Mouse (Mus musculus) midbrain, embryonic 11.5 days (tissue): Measurements from ENCODE around the gene Ankrd23. TPM values are rescaled to one million over a fixed set of nuclear protein-coding genes. Genes with fewer than 3 reads are reported as not detected.

Source experiments
- ATAC-seq: fragments of 200-750 bp; cut with Nextera tagmentation; 2 replicates; pipeline ENCODE4 v1.8.0; 2017; ENCODE audit warnings: moderate TSS enrichment, moderate library complexity; ENCODE audit not compliant: low FRiP score
- DNase-seq: peaks from one replicate; pipeline ENCODE4 v3.0.0; 2015; ENCODE audit warnings: low spot score; ENCODE audit errors: missing footprints
- H3K27ac ChIP-seq: fragments of 300-500 bp; sonication (generic); 2 replicates; pipeline ENCODE4 v1.5.1; 2014; ENCODE audit warnings: low read depth, low read length
- H3K27me3 ChIP-seq: fragments of 300-500 bp; sonication (generic); 2 replicates; pipeline ENCODE4 v1.6.1; 2014; ENCODE audit warnings: mild to moderate bottlenecking, low read length, moderate library complexity, mixed read lengths; ENCODE audit not compliant: control insufficient read depth, insufficient read depth
- H3K36me3 ChIP-seq: fragments of 300-500 bp; sonication (generic); 2 replicates; pipeline ENCODE4 v1.6.1; 2014; ENCODE audit warnings: mild to moderate bottlenecking, low read length, moderate library complexity, mixed read lengths; ENCODE audit not compliant: control insufficient read depth, insufficient read depth
- H3K4me1 ChIP-seq: fragments of 300-500 bp; sonication (generic); 2 replicates; pipeline ENCODE4 v1.6.1; 2014; ENCODE audit warnings: low read length; ENCODE audit not compliant: control insufficient read depth, insufficient read depth
- H3K4me2 ChIP-seq: fragments of 300-500 bp; sonication (generic); 2 replicates; pipeline ENCODE4 v1.6.1; 2014; ENCODE audit warnings: mild to moderate bottlenecking, moderate library complexity
- H3K4me3 ChIP-seq: fragments of 300-500 bp; sonication (generic); 2 replicates; pipeline ENCODE4 v1.5.1; 2014; ENCODE audit warnings: low read depth, low read length
- H3K9ac ChIP-seq: fragments of 300-500 bp; sonication (generic); 2 replicates; pipeline ENCODE4 v1.6.1; 2014; ENCODE audit warnings: low read length
- H3K9me3 ChIP-seq: fragments of 300-500 bp; sonication (generic); 2 replicates; pipeline ENCODE4 v1.6.1; 2016; ENCODE audit warnings: low read length; ENCODE audit not compliant: control insufficient read depth
- WGBS: fragments of 180-500 bp; shearing (Covaris S2); extraction: QIAGEN DNeasy Blood & Tissue Kit; methylation state at CpG from one replicate; pipeline ENCODE4 v1.1.7; 2014; 5-methylcytosine and 5-hydroxymethylcytosine counted together
- polyA plus RNA-seq: library from polyadenylated mRNA; unstranded; fragments of >200 nt; fragmentation: Nextera tagmentation; extraction: Ambion mirVana; gene quantifications from 2 replicates; pipeline ENCODE4 v1.2.1, GENCODE M21; 2014

Ankrd23 gene
- polyA plus RNA-seq, 1 experiment from 2014 or later = 6.0 TPM

- Histone ChIP-seq H3K27ac (no peak overlapping the region), H3K36me3 (peaks cover 46% of the 10 kb centered on the region), H3K9me3 (no peaks in the 10 kb centered on the region), H3K9ac (no peak overlapping the region), H3K27me3 (no peaks in the 10 kb centered on the region), H3K4me2 (no peak overlapping the region), H3K4me1 (peaks cover 28% of the 10 kb centered on the region), H3K4me3 (no peak overlapping the region)
- no peak for ATAC-seq
- no peak for DNase-seq
- 79% methylated on average over 20 of the region's 20 CpGs for WGBS
Measured at GRCm38 (mm10) chr1:36550075-36550863, 13.6 kb upstream of the Ankrd23 start.

DNA sequence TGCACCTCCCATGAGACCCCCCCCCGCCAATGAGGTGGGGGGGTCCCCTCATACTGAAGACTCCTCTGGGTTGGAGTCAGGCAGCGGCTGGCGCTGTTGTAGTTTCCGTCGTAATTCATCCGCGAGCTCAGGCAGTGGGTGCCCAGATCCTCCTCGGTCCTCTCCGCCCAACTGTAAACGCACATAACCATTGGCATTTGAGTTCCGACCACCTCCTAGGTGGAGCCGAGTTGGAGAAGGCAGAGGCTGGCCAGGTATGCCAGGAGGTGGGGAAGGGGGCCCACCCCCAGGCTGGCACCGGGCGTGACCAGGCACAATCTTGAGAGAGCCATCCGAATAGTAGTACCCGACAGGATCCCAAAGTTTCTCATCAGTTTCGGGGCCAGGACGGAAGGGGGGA is 12.8 kb upstream of the Ankrd23 start:
- peaks cover 20% of the 10 kb centered on the region for H3K4me1 ChIP-seq
- no peaks in the 10 kb centered on the region for H3K27me3 ChIP-seq
- H3K27ac ChIP-seq = no peak overlapping the region
- DNase-seq (no peak), ATAC-seq (no peak)
- H3K4me2 ChIP-seq = no peak overlapping the region
- no peaks in the 10 kb centered on the region for H3K9me3 ChIP-seq
- H3K4me3 ChIP-seq = no peak overlapping the region
- WGBS = 88% methylated on average over 18 of the region's 18 CpGs
- no peak overlapping the region for H3K9ac ChIP-seq
- peaks cover 43% of the 10 kb centered on the region for H3K36me3 ChIP-seq

GRCm38 (mm10) chr1:36548771-36549170 is 12.1 kb upstream of the Ankrd23 start:
- H3K9me3 ChIP-seq = no peaks in the 10 kb centered on the region
- no peak overlapping the region for H3K4me3 ChIP-seq
- H3K27ac ChIP-seq = no peak overlapping the region
- WGBS = 58% methylated on average over 8 of the region's 8 CpGs
- no peaks in the 10 kb centered on the region for H3K27me3 ChIP-seq
- H3K36me3 ChIP-seq = peaks cover 40% of the 10 kb centered on the region
- H3K4me1 ChIP-seq = peaks cover 16% of the 10 kb centered on the region
- H3K4me2 ChIP-seq = no peak overlapping the region
- H3K9ac ChIP-seq = no peak overlapping the region
- ATAC-seq (no peak), DNase-seq (no peak)

GRCm38 (mm10) chr1:36547981-36548598 is 11.4 kb upstream of the Ankrd23 start:
- Histone ChIP-seq H3K4me1 (peaks cover 16% of the 10 kb centered on the region), H3K4me3 (no peak overlapping the region), H3K9ac (no peak overlapping the region; the same call in 1 of the 2 replicates), H3K4me2 (no peak overlapping the region), H3K27ac (peak overlapping the region; percentile 60; the same call in 1 of the 2 replicates), H3K9me3 (no peaks in the 10 kb centered on the region), H3K27me3 (no peaks in the 10 kb centered on the region), H3K36me3 (peaks cover 34% of the 10 kb centered on the region)
- ATAC-seq (no peak), DNase-seq (no peak)
- 47% methylated on average over 9 of the region's 9 CpGs for WGBS

DNA sequence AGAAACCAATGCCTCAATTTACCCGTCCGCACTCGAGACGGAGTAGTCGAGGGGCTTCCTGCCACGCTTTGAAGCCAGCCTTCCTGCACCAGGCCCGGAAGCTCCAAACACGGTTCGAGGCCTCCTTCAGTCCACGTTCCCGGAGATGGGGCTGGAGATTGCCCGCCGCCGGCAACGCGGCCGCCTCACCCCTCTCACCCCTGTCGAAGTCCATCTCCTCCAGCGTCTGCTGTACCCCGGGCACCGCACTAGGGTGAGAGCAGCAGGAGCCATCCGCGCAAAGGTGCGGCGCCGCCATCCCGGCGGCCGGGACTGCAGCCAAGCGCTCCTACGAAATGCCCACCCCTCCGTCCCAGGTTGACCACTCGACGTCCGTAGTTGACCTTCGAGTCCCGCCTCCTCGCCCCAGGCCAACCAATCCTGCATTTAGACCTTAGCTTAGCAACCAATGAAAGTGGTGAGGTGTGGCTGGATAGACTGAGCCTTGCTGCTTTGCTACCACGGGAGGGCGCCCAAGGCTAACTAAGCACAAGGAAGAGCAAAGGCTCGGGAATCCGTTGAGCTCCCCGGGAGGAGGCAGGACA is 10.3 kb upstream of the Ankrd23 start, which contains the start of gene Ankrd39:
Gene Ankrd39 (minus strand): TSS at position 558 of the 584 bp plus-strand sequence.
- no peaks in the 10 kb centered on the region for H3K9me3 ChIP-seq
- DNase-seq = peak; percentile 98
- under 1% methylated on average over 43 of the region's 43 CpGs for WGBS
- peak within 1 kb of the TSS; percentile 60 for H3K27ac ChIP-seq
- peak within 1 kb of the TSS; percentile 80 for H3K9ac ChIP-seq
- ATAC-seq = peak; percentile 99
- no peaks in the 10 kb centered on the region for H3K27me3 ChIP-seq
- H3K36me3 ChIP-seq = peaks cover 22% of the 10 kb centered on the region
- H3K4me2 ChIP-seq = peak within 1 kb of the TSS; percentile 68
- H3K4me1 ChIP-seq = peaks cover 16% of the 10 kb centered on the region
- H3K4me3 ChIP-seq = peak within 1 kb of the TSS; percentile 64

DNA sequence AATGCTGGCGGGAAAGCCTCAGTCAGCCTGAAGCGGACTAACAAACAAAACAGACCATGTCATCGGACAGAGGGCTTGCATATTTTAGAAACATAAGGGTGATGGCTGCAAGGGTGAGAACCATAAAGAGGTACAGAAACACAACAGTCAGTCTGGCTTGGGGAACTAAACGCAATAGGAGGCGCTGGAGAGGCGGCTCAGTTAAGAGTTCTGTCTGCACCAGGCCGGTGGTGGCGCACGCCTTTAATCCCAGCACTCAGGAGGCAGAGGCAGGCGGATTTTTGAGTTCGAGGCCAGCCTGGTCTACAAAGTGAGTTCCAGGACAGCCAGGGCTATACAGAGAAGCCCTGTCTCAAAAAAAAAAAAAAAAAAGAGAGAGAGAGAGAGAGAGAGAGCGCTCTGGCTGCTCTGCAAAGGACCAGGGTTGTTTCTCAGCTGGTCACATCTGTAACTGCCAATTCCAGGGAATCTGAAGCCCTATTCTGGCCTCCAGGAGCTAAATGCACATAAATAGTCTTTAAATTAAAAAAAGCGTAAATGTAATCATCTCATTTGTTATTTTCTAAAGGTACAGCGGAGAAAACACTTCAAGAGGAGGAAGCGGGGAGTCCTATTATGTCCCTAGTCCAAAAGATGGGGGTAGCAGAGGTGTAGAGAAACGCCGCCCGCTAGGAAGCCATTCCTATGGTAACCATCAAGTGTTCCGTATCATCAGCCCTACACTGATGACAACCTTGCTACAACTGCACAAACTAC is 9.3 kb upstream of the Ankrd23 start:
- Histone ChIP-seq H3K9ac (peak overlapping the region; percentile 80; the same call in 1 of the 2 replicates), H3K4me3 (peak overlapping the region; percentile 64), H3K27me3 (no peaks in the 10 kb centered on the region), H3K4me1 (peaks cover 16% of the 10 kb centered on the region), H3K9me3 (no peaks in the 10 kb centered on the region), H3K36me3 (peaks cover 18% of the 10 kb centered on the region), H3K27ac (no peak overlapping the region), H3K4me2 (peak overlapping the region; percentile 68)
- ATAC-seq (no peak), DNase-seq (peak; percentile 88)
- 69% methylated on average over 19 of the region's 19 CpGs for WGBS

DNA sequence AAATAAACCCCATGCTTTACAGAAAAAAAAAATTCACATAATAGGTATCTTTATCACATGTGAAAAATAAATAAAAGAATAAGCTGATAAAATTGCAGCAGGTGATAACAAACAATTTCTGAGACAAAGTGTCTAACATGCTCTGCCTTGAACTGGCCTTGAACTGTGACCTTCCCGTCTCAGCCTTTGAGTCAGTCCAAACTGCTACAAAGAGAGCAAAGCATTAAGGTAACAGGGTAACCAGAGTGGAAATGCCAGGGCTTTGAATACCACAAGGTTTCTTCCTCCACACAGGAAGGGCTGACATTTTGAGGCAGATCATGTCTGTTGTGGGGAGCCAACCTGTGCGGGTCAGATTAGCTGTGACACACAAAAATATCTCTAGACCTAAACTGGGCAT is 8.7 kb upstream of the Ankrd23 start:
- peaks cover 17% of the 10 kb centered on the region for H3K36me3 ChIP-seq
- H3K4me3 ChIP-seq = no peak overlapping the region
- no peaks in the 10 kb centered on the region for H3K9me3 ChIP-seq
- no peaks in the 10 kb centered on the region for H3K27me3 ChIP-seq
- no peak for ATAC-seq
- WGBS = 82% methylated on average over 2 of the region's 2 CpGs
- no peak overlapping the region for H3K27ac ChIP-seq
- no peak overlapping the region for H3K4me2 ChIP-seq
- no peak for DNase-seq
- H3K9ac ChIP-seq = no peak overlapping the region
- H3K4me1 ChIP-seq = peaks cover 16% of the 10 kb centered on the region

- no peak for ATAC-seq
- DNase-seq = no peak
- 91% methylated on average over 9 of the region's 9 CpGs for WGBS
- no peak overlapping the region for H3K4me3 ChIP-seq
- H3K4me2 ChIP-seq = no peak overlapping the region
- H3K36me3 ChIP-seq = peaks cover 5% of the 10 kb centered on the region; the same call in 1 of the 2 replicates
- H3K27ac ChIP-seq = no peak overlapping the region
- H3K27me3 ChIP-seq = no peaks in the 10 kb centered on the region
- no peak overlapping the region for H3K9ac ChIP-seq
- H3K4me1 ChIP-seq = peaks cover 11% of the 10 kb centered on the region
- H3K9me3 ChIP-seq = no peaks in the 10 kb centered on the region
Measured at GRCm38 (mm10) chr1:36542925-36543324, 6.2 kb upstream of the Ankrd23 start.
